ENCODE assay signal across 20 mouse cellular contexts in the genomic region with DNA sequence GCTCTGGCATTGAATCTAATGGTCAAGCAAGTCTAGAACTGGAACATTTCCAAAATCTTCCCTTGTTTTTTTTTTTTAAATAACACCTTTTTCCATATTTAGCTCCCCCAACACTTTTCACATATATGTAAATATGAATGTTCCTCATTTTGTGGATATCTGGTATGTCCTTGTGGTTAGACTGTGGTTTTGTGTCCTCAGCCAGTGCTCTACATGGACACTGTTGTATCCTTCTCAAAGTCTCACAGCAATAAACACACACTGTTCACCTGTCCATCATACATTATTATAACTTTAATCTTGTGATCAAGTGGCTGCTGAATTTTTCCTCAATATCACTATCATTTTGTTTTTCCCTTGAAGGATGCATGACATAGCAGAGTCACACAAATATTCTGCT. TPM values are rescaled to one million over a fixed set of nuclear protein-coding genes. Genes with fewer than 3 reads are reported as not detected.
DNase-seq lines count a peak whose midpoint lies in the region; ATAC-seq lines count a peak whose summit lies in the region.
"Had no signal": no experiment of that assay in that cellular context is flagged by ENCODE, and none has a peak within 500 bp of the region (broad histone marks: within the 10 kb centered on the region; RNA-seq: fewer than 3 reads in every experiment).

No protein-coding gene starts in this region.

- ATAC-seq in common myeloid progenitor, adult 5-6 weeks (replicated peaks; ENCODE audit: low read depth, poor library complexity, severe bottlenecking) = peak; percentile 66; the same call in 1 of the 2 replicates
- ATAC-seq in hematopoietic stem cell, adult 5-6 weeks (replicated peaks in 1 of 2; ENCODE audit: insufficient read depth in 1 of 2, low FRiP score in 2 of 2, low TSS enrichment in 1 of 2, low read depth in 1 of 2, poor library complexity in 2 of 2, severe bottlenecking in 2 of 2) = peak; percentile 53 to 74; a peak in 2 of 4 replicates
- 0 out of 2 replicates have a peak, but pooled peaks have one; percentile 37 for ATAC-seq in megakaryocyte progenitor cell, adult 5-6 weeks (replicated peaks; ENCODE audit: poor library complexity)
- ATAC-seq: activated CD4-positive, CD25-positive, alpha-beta regulatory T cell, adult 4 months; CD4-positive, CD25-positive, alpha-beta regulatory T cell, adult 4 months; Patski had no signal

- no peak for DNase-seq in lung, postnatal 4 days
- DNase-seq in spleen, postnatal 14 days (ENCODE audit: low spot score in 2 of 2) = no peak
- DNase-seq in gastrocnemius, postnatal 36 days = no peak
- DNase-seq: adrenal gland, adult 2 months; adrenal gland, adult 8-10 months; adrenal gland, postnatal 10 days; adrenal gland, postnatal 14 days; adrenal gland, postnatal 25 days; adrenal gland, postnatal 36 days; B cell, adult 2 months; cerebellum, adult 11 months; cerebellum, adult 11-12 months; cerebellum, adult 18-20 months had no signal

- intact Hi-C loops in gastrocnemius, postnatal 36 days (cut with DNase I) = no loop called here

RNA-seq across cellular contexts. Expression of gene Pde1c, which starts 34.2 kb away (rescaled TPM):
- 0.49 and 1.5 TPM in 2 replicates for total RNA-seq in common myeloid progenitor, adult 5-6 weeks (2017)
- total RNA-seq in hematopoietic stem cell, adult 5-6 weeks (2017) = 1.4 and 2.9 TPM in 2 replicates
- total RNA-seq in megakaryocyte progenitor cell, adult 5-6 weeks (2015) = 0.29 and 0.39 TPM in 2 replicates
- total RNA-seq in megakaryocyte progenitor cell, adult 5-6 weeks (2017) = 0.71 TPM in 1 of 2 replicates, not detected in the other
- total RNA-seq in gastrocnemius, postnatal 36 days (2021) = under 1 TPM; 0.41 to 0.47 TPM
- total RNA-seq: MEL had no signal
